ENCODE assay signal across 7 mouse cellular contexts in the genomic region with DNA sequence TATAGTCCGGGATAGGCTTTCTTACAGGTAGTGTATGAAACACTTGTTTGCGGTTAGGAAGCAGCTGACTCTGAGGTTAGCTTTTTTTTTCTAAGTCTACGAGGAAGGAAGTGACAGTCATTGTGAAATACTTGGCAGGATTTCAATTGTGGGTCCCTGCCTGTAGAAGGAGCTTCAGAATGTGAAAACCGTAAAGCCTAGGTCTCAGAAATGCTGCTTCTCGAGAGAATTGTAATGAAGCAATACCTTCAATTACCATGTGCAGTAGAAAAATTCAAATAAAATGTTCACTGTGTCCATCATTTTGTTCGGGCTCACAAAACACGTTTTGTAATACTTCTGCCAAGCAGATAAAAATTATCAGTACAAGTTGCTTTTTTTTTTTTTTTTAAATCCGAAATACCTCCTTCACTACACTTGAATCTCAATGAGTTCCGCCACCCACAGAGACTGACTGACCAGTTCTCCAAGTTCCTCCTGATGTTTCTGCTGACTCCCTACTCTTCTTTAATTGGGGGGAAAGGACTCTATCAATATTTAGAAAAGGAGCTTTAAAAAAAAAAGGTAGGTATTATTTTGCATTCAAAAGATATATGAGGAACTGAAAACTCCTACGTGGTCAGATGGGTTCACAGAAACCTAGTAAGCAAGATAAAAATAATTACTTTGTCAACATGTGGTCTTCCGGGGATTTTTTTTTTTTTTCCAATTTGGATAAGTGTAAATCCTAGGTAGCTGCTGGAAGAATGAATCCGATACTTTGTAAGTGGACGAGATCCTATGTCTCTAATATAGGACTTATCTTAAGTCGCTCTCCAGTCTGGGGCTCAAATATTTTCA. TPM values are rescaled to one million over a fixed set of nuclear protein-coding genes. Genes with fewer than 3 reads are reported as not detected.
DNase-seq lines count a peak whose midpoint lies in the region; ATAC-seq and TF ChIP-seq lines count a peak whose summit lies in the region.

No protein-coding gene starts in this region.

- peak; percentile 99 for DNase-seq in 416B (ENCODE audit: low read depth)
- no peak for DNase-seq in lung, adult 2 months
- DNase-seq in embryo, embryonic 10 days (ENCODE audit: low spot score) = no peak

- 0 out of 2 replicates have a peak overlapping the region, but pooled peaks have one; percentile 73 for H3K9ac ChIP-seq in embryonic facial prominence, embryonic 12.5 days
- peak overlapping the region; percentile 63; the same call in 1 of the 2 replicates for H3K9ac ChIP-seq in hindbrain, embryonic 13.5 days

- H3K4me2 ChIP-seq in embryonic facial prominence, embryonic 12.5 days (replicated peaks) = peak overlapping the region; percentile 74
- peak overlapping the region; percentile 60 for H3K4me2 ChIP-seq in hindbrain, embryonic 13.5 days

- ATAC-seq in embryonic facial prominence, embryonic 12.5 days (ENCODE audit: insufficient number of reproducible peaks, insufficient read depth, low FRiP score, low TSS enrichment) = no peak
- ATAC-seq in hindbrain, embryonic 13.5 days (ENCODE audit: low FRiP score) = no peak

- TF ChIP-seq CTCF in C2C12 (IDR thresholded peaks at IDR 0.05; ENCODE audit: control insufficient read depth, insufficient read depth, insufficient read length) = no peak
- no peak for TF ChIP-seq CTCF in lung, adult 2 months (IDR thresholded peaks at IDR 0.05; ENCODE audit: insufficient read depth, low read length)
- TF ChIP-seq CTCF in olfactory bulb, adult 2 months (IDR thresholded peaks at IDR 0.05; ENCODE audit: insufficient read depth, low read depth, low read length) = no peak

- H3K4me3 ChIP-seq in C2C12 (ENCODE audit: insufficient read depth, poor library complexity, severe bottlenecking) = no peak overlapping the region
- H3K4me3 ChIP-seq in embryonic facial prominence, embryonic 12.5 days = peak overlapping the region; percentile 68
- peak overlapping the region; percentile 69 for H3K4me3 ChIP-seq in hindbrain, embryonic 13.5 days
- peak overlapping the region; percentile 51 for H3K4me3 ChIP-seq in lung, adult 2 months (replicated peaks; ENCODE audit: extremely low read depth, low read depth, low read length)
- no peak overlapping the region for H3K4me3 ChIP-seq in olfactory bulb, adult 2 months (ENCODE audit: insufficient read depth, low read depth, low read length)

- H3K79me3 ChIP-seq in C2C12 (ENCODE audit: low read depth) = no peaks in the 10 kb centered on the region

- H3K27ac ChIP-seq in embryonic facial prominence, embryonic 12.5 days = peak overlapping the region; percentile 84
- peak overlapping the region; percentile 91 for H3K27ac ChIP-seq in hindbrain, embryonic 13.5 days
- H3K27ac ChIP-seq in olfactory bulb, adult 2 months (ENCODE audit: insufficient read depth, low read depth, low read length) = peak overlapping the region; percentile 87

- no peaks in the 10 kb centered on the region for H3K27me3 ChIP-seq in C2C12 (ENCODE audit: control insufficient read depth, insufficient read depth, insufficient read length)
- H3K27me3 ChIP-seq in embryonic facial prominence, embryonic 12.5 days = no peaks in the 10 kb centered on the region
- peaks cover 13% of the 10 kb centered on the region; the same call in 1 of the 2 replicates for H3K27me3 ChIP-seq in hindbrain, embryonic 13.5 days

- WGBS in embryonic facial prominence, embryonic 12.5 days = 54% methylated on average over 14 of the region's 14 CpGs
- 57% methylated on average over 14 of the region's 14 CpGs for whole genome bisulfite sequencing in hindbrain, embryonic 13.5 days
- WGBS in lung, adult 2 months = 10% methylated on average over 14 of the region's 14 CpGs
- 40% methylated on average over 14 of the region's 14 CpGs for WGBS in olfactory bulb, adult 2 months

- peaks cover 9% of the 10 kb centered on the region for H3K4me1 ChIP-seq in embryonic facial prominence, embryonic 12.5 days
- H3K4me1 ChIP-seq in hindbrain, embryonic 13.5 days (replicated peaks) = peaks cover 31% of the 10 kb centered on the region
- H3K4me1 ChIP-seq in lung, adult 2 months (ENCODE audit: control insufficient read depth, insufficient read depth, low read length) = peaks cover 4% of the 10 kb centered on the region
- 0 out of 2 replicates have a peak, but pooled peaks cover 2% of the 10 kb centered on the region for H3K4me1 ChIP-seq in olfactory bulb, adult 2 months (ENCODE audit: control insufficient read depth, insufficient read depth, low read length)

- H3K9me3 ChIP-seq in embryonic facial prominence, embryonic 12.5 days = no peaks in the 10 kb centered on the region
- H3K9me3 ChIP-seq in hindbrain, embryonic 13.5 days = no peaks in the 10 kb centered on the region

- H3K36me3 ChIP-seq in C2C12 (ENCODE audit: control insufficient read depth, insufficient read depth) = peaks cover 1% of the 10 kb centered on the region
- H3K36me3 ChIP-seq in embryonic facial prominence, embryonic 12.5 days = peaks cover under 1% of the 10 kb centered on the region; the same call in 1 of the 2 replicates
- peaks cover 8% of the 10 kb centered on the region for H3K36me3 ChIP-seq in hindbrain, embryonic 13.5 days

- TF ChIP-seq POLR2A in lung, adult 2 months (IDR thresholded peaks at IDR 0.05; ENCODE audit: borderline replicate concordance, extremely low read depth, low read depth, low read length) = no peak
- no peak for TF ChIP-seq POLR2A in olfactory bulb, adult 2 months (IDR thresholded peaks at IDR 0.05; ENCODE audit: insufficient read depth, low read depth, low read length)

- H3K79me2 ChIP-seq in C2C12 (ENCODE audit: control insufficient read depth, insufficient read depth) = peaks cover 12% of the 10 kb centered on the region

- no peak overlapping the region for H3ac ChIP-seq in C2C12 (ENCODE audit: control insufficient read depth, insufficient read length, low read depth)

TF ChIP-seq in C2C12, 6 proteins besides CTCF, POLR2A, EP300 and RAD21:
- TF ChIP-seq CEBPB (IDR thresholded peaks at IDR 0.05; ENCODE audit: low read depth) = peak; percentile 87
- TF ChIP-seq FOSL1 (IDR thresholded peaks at IDR 0.05; ENCODE audit: insufficient read depth, low read length, poor library complexity, severe bottlenecking) = no peak
TF ChIP-seq in C2C12: peak in this region for 1.

RNA-seq across cellular contexts. Expression of a gene that starts 0.8 kb away (rescaled TPM):
- polyA plus RNA-seq in C2C12 (2012; fragmentation: generic; extraction: Trizol) = 22.8 TPM
- polyA plus RNA-seq in embryonic facial prominence, embryonic 12.5 days (2016; fragmentation: Nextera tagmentation; extraction: Ambion mirVana) = 32.8 and 33.7 TPM in 2 replicates
- 108 and 110 TPM in 2 replicates for polyA plus RNA-seq in hindbrain, embryonic 13.5 days (2015; fragmentation: Nextera tagmentation; extraction: Ambion mirVana)
- 81.9 and 102 TPM in 2 replicates for polyA plus RNA-seq in lung, adult 2 months (2012; rRNA removed)
- polyA plus RNA-seq in olfactory bulb, adult 2 months (2012; ENCODE audit: insufficient read depth, insufficient read length, low replicate concordance, missing spikeins) = 524 TPM in 1 of 2 replicates, not detected in the other

RNA-seq across cellular contexts. Expression of a gene that starts 37.7 kb away (rescaled TPM):
- 418 TPM for polyA plus RNA-seq in C2C12 (2012; fragmentation: generic; extraction: Trizol)
- 68.4 and 69.6 TPM in 2 replicates for polyA plus RNA-seq in embryonic facial prominence, embryonic 12.5 days (2016; fragmentation: Nextera tagmentation; extraction: Ambion mirVana)
- polyA plus RNA-seq in hindbrain, embryonic 13.5 days (2015; fragmentation: Nextera tagmentation; extraction: Ambion mirVana) = 42.0 and 43.9 TPM in 2 replicates
- 270 and 280 TPM in 2 replicates for polyA plus RNA-seq in lung, adult 2 months (2012; rRNA removed)
- polyA plus RNA-seq in olfactory bulb, adult 2 months (2012; ENCODE audit: insufficient read depth, insufficient read length, low replicate concordance, missing spikeins) = not detected in 2 replicates

Comparison
In these comparisons a context has a peak if more than half of its experiments do, and no peak if none do; other contexts are left out.
1. H3K4me3 ChIP-seq: peak in embryonic facial prominence, embryonic 12.5 days (single experiment), hindbrain, embryonic 13.5 days (single experiment) and lung, adult 2 months (single experiment); none in C2C12 (single experiment) and olfactory bulb, adult 2 months (single experiment).
2. RNA of a gene that starts 37.7 kb away (polyA plus RNA-seq): 418 TPM in C2C12 (single experiment), 270 to 280 TPM in lung, adult 2 months, 68.4 to 69.6 TPM in embryonic facial prominence, embryonic 12.5 days and 42.0 to 43.9 TPM in hindbrain, embryonic 13.5 days; not detected in olfactory bulb, adult 2 months; every median in the first group is over 10 times any median in the second.
3. Peak in every context shown above with its lines, with median percentiles within 50 percentile points of each other: H3K27ac ChIP-seq.